Mouse (Mus musculus): Measurements from ENCODE around the gene Esf1.
"Not testable (repeated sequence)": the region's sequence is repeated elsewhere in the genome, so short reads cannot be mapped to it uniquely, and the experiment has no call there.

The Esf1 gene

GRCm38 (mm10) chr2:140170127-140170802, at the start of gene Esf1, which contains the start of gene Ndufaf5:
TSS of gene Esf1 (minus strand) at chr2:140170564.
TSS of gene Ndufaf5 (plus strand) at chr2:140170649.
- peak; percentile 95 for DNase-seq (ENCODE audit: low read depth)

GRCm38 (mm10) chr2:140215965-140216364, 45.6 kb upstream of the Esf1 start:
- DNase-seq (ENCODE audit: low read depth), result no peak

GRCm38 (mm10) chr2:140215415-140215814, 45.1 kb upstream of the Esf1 start:
- no peak for DNase-seq (ENCODE audit: low read depth)

GRCm38 (mm10) chr2:140214519-140215027, 44.2 kb upstream of the Esf1 start:
- DNase-seq (ENCODE audit: low read depth), result no peak

- DNase-seq (ENCODE audit: low read depth), result no peak
Measured at GRCm38 (mm10) chr2:140203756-140204155, 33.4 kb upstream of the Esf1 start.

GRCm38 (mm10) chr2:140202573-140202972, 32.2 kb upstream of the Esf1 start:
- no peak for DNase-seq (ENCODE audit: low read depth)

GRCm38 (mm10) chr2:140200713-140201112, 30.3 kb upstream of the Esf1 start:
- no peak for DNase-seq (ENCODE audit: low read depth)

- DNase-seq (ENCODE audit: low read depth), result not testable (repeated sequence)
Measured at GRCm38 (mm10) chr2:140185685-140186210, 15.4 kb upstream of the Esf1 start.

GRCm38 (mm10) chr2:140170803-140171553, 614 bp upstream of the Esf1 start:
- peak; percentile 22 for DNase-seq (ENCODE audit: low read depth)

GRCm38 (mm10) chr2:140169057-140169456, 1.3 kb downstream of the Esf1 start:
- no peak for DNase-seq (ENCODE audit: low read depth)

- DNase-seq (ENCODE audit: low read depth), result peak; percentile 17
Measured at GRCm38 (mm10) chr2:140163351-140163854, 7.0 kb downstream of the Esf1 start.

- DNase-seq (ENCODE audit: low read depth), result peak; percentile 66
Measured at GRCm38 (mm10) chr2:140159186-140159730, 11.1 kb downstream of the Esf1 start.

- not testable (repeated sequence) for DNase-seq (ENCODE audit: low read depth)
Measured at GRCm38 (mm10) chr2:140151743-140152142, 18.6 kb downstream of the Esf1 start, which contains the start of gene Gm17374. TSS of gene Gm17374 (plus strand) at chr2:140152043.

GRCm38 (mm10) chr2:140125516-140125915, 44.8 kb downstream of the Esf1 start:
- peak; percentile 19 for DNase-seq (ENCODE audit: low read depth)

GRCm38 (mm10) chr2:140113851-140114250, 56.5 kb downstream of the Esf1 start:
- no peak for DNase-seq (ENCODE audit: low read depth)

- no peak for DNase-seq (ENCODE audit: low read depth)
Measured at GRCm38 (mm10) chr2:140108945-140109344, 61.4 kb downstream of the Esf1 start.

- DNase-seq (ENCODE audit: low read depth), result peak; percentile 35
Measured at GRCm38 (mm10) chr2:140107641-140108040, 62.7 kb downstream of the Esf1 start.

GRCm38 (mm10) chr2:140104951-140105350, 65.4 kb downstream of the Esf1 start:
- DNase-seq (ENCODE audit: low read depth), result no peak

GRCm38 (mm10) chr2:140100551-140101474, 69.6 kb downstream of the Esf1 start:
- peak; percentile 17 for DNase-seq (ENCODE audit: low read depth)

- DNase-seq (ENCODE audit: low read depth), result no peak
Measured at GRCm38 (mm10) chr2:140099971-140100370, 70.4 kb downstream of the Esf1 start.

- DNase-seq (ENCODE audit: low read depth), result peak; percentile 24
Measured at GRCm38 (mm10) chr2:140097131-140097591, 73.2 kb downstream of the Esf1 start.

Measured in 416B (cell line).